24 mouse cellular contexts compared by ENCODE assay signal in the genomic region with DNA sequence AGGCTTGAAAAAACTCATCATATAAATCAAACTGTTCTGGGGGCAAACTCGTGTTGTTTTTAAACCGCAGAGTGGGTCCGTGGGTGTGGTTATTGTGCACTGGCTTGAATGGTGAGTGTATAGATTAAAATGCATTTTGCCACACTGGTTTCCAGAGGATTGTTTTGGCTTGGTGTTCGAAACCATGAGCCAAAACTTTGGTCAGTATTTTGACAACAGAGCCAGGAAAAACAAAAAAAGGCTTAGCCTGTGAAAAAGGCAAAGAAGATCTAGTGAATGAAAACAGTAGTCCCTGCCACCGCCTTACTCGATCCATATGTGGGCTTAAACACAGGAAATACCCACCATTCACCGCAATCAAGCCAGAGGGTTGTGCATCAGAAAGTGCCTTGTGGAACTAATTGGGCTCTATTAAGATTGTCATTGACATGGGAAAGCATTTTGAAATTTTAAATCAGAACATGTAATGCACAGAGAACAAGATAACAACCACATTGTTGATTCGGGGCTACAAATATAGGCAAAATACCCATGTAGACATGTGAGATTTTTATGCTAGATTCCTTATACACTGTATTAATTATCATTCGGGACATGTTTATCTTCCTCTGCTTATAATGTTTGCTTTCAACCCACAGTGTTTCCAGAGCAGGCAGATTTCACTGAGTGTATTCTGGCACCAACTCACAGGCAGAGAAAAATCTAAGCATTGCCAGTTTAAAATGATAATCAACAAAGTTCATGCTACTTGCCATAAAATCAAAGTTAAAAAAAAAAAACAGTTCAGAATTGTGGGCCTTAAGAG.
DNase-seq lines count a peak whose midpoint lies in the region; ATAC-seq and TF ChIP-seq lines count a peak whose summit lies in the region.
"Had no signal": no experiment of that assay in that cellular context is flagged by ENCODE, and none has a peak within 500 bp of the region (broad histone marks: within the 10 kb centered on the region; RNA-seq: fewer than 3 reads in every experiment).

No protein-coding gene starts in this region.

- no peaks in the 10 kb centered on the region for H3K36me3 ChIP-seq in embryonic facial prominence, embryonic 11.5 days (replicated peaks; ENCODE audit: control insufficient read depth, insufficient read depth, low read depth, low read length)
- H3K36me3 ChIP-seq in embryonic facial prominence, embryonic 15.5 days, result no peaks in the 10 kb centered on the region
- H3K36me3 ChIP-seq: heart, embryonic 15.5 days; hindbrain, embryonic 13.5 days had no signal

- DNase-seq in embryo, embryonic 10 days (ENCODE audit: low spot score), result peak; percentile 53
- no peak for DNase-seq in embryo, embryonic 9.5 days (ENCODE audit: extremely low spot score)
- DNase-seq in brain, embryonic 14.5 days (ENCODE audit: low read depth), result peak; percentile 13
- peak; percentile 80 for DNase-seq in embryonic facial prominence, embryonic 11.5 days (ENCODE audit: low spot score)
- no peak for DNase-seq in B cell, adult 2 months
- DNase-seq in thymus, postnatal 14 days, result no peak
- DNase-seq in neural tube, embryonic 10.5 days (ENCODE audit: extremely low spot score, low spot score), result no peak
- DNase-seq: adrenal gland, adult 2 months; cerebellum, adult 11-12 months; cerebellum, adult 9-11 months; cerebellum, postnatal 36 days; gastrocnemius, postnatal 10 days; heart, adult 2 months; heart, postnatal 14 days; kidney, adult 11 months; kidney, adult 9 months had no signal

- H3K4me1 ChIP-seq in embryonic facial prominence, embryonic 11.5 days (ENCODE audit: control insufficient read depth, insufficient read depth, low read length), result no peaks in the 10 kb centered on the region; the same call in 1 of the 2 replicates
- H3K4me1 ChIP-seq in embryonic facial prominence, embryonic 15.5 days, result 0 out of 2 replicates have a peak, but pooled peaks cover 5% of the 10 kb centered on the region
- H3K4me1 ChIP-seq: heart, embryonic 15.5 days; hindbrain, embryonic 13.5 days had no signal

- H3K9ac ChIP-seq in embryonic facial prominence, embryonic 11.5 days (replicated peaks; ENCODE audit: low read length), result no peak overlapping the region
- H3K9ac ChIP-seq in embryonic facial prominence, embryonic 15.5 days, result no peak overlapping the region
- H3K9ac ChIP-seq: heart, embryonic 15.5 days; hindbrain, embryonic 13.5 days had no signal

- H3K27ac ChIP-seq in embryonic facial prominence, embryonic 11.5 days (replicated peaks; ENCODE audit: low read depth, low read length), result 0 out of 2 replicates have a peak overlapping the region, but pooled peaks have one; percentile 3
- no peak overlapping the region for H3K27ac ChIP-seq in embryonic facial prominence, embryonic 15.5 days (replicated peaks)
- H3K27ac ChIP-seq: heart, adult 2 months; heart, embryonic 15.5 days; hindbrain, embryonic 13.5 days; hindbrain, postnatal 0 days had no signal

- TF ChIP-seq CTCF in brain, embryonic 14.5 days (IDR thresholded peaks at IDR 0.05; ENCODE audit: borderline replicate concordance, extremely low read depth, insufficient read depth, insufficient read length), result no peak

- 31% methylated on average over 9 of the region's 9 CpGs for WGBS in embryonic facial prominence, embryonic 11.5 days
- WGBS in embryonic facial prominence, embryonic 15.5 days, result 25% methylated on average over 9 of the region's 9 CpGs

- H3K27me3 ChIP-seq in embryonic facial prominence, embryonic 11.5 days (ENCODE audit: control insufficient read depth, insufficient read depth, low read length), result no peaks in the 10 kb centered on the region
- H3K27me3 ChIP-seq in embryonic facial prominence, embryonic 15.5 days, result peaks cover 4% of the 10 kb centered on the region; the same call in 1 of the 2 replicates
- H3K27me3 ChIP-seq: Patski had no signal

- H3K9me3 ChIP-seq in embryonic facial prominence, embryonic 11.5 days (replicated peaks; ENCODE audit: control insufficient read depth, low read length), result no peaks in the 10 kb centered on the region
- no peaks in the 10 kb centered on the region for H3K9me3 ChIP-seq in embryonic facial prominence, embryonic 15.5 days (replicated peaks)
- H3K9me3 ChIP-seq: heart, embryonic 15.5 days; hindbrain, embryonic 13.5 days had no signal

- no peak for ATAC-seq in embryonic facial prominence, embryonic 11.5 days (replicated peaks; ENCODE audit: insufficient number of reproducible peaks, low FRiP score, low TSS enrichment, low read depth)
- peak; percentile 65 for ATAC-seq in embryonic facial prominence, embryonic 15.5 days (ENCODE audit: insufficient number of reproducible peaks, low FRiP score, low TSS enrichment, low read depth)
- ATAC-seq: activated CD4-positive, CD25-positive, alpha-beta regulatory T cell, adult 4 months; forebrain, embryonic 16.5 days; Patski had no signal

- no peak for TF ChIP-seq POLR2A in brain, embryonic 14.5 days (IDR thresholded peaks at IDR 0.05; ENCODE audit: borderline replicate concordance, extremely low read depth, insufficient read depth, insufficient read length, poor library complexity, severe bottlenecking)

- no peak overlapping the region for H3K4me2 ChIP-seq in embryonic facial prominence, embryonic 11.5 days (ENCODE audit: low read depth, low read length)
- no peak overlapping the region for H3K4me2 ChIP-seq in embryonic facial prominence, embryonic 15.5 days (replicated peaks)
- H3K4me2 ChIP-seq: heart, embryonic 11.5 days; heart, embryonic 15.5 days; hindbrain, embryonic 13.5 days had no signal

- H3K4me3 ChIP-seq in embryonic facial prominence, embryonic 11.5 days (ENCODE audit: low read depth, low read length), result no peak overlapping the region
- no peak overlapping the region for H3K4me3 ChIP-seq in embryonic facial prominence, embryonic 15.5 days (replicated peaks)
- H3K4me3 ChIP-seq: heart, adult 2 months; heart, embryonic 15.5 days; hindbrain, embryonic 13.5 days had no signal

Comparison
In these comparisons a context has a peak if more than half of its experiments do, and no peak if none do; other contexts are left out.
1. DNase-seq: peak in embryo, embryonic 10 days (single experiment), brain, embryonic 14.5 days (single experiment) and embryonic facial prominence, embryonic 11.5 days (single experiment); none in embryo, embryonic 9.5 days (single experiment), B cell, adult 2 months (0 of 2), thymus, postnatal 14 days (single experiment) and neural tube, embryonic 10.5 days (single experiment).